Mouse (Mus musculus) heart, postnatal 4 days (tissue): ENCODE results near the gene Tnfaip3. TPM values are rescaled to one million over a fixed set of nuclear protein-coding genes. Genes with fewer than 3 reads are reported as not detected.
A peak's percentile ranks its signal among the peaks of the same experiment; 100 is the strongest.

Experiments used
- DNase-seq: peaks from one replicate; pipeline ENCODE4 v3.0.0; 2021
- total RNA-seq, 2 experiments: library from RNA; stranded (reverse); gene quantifications; 2 replicates each; pipeline ENCODE4 v1.2.3; 2021

Tnfaip3 gene
- total RNA-seq, 2 experiments from 2014 or later = 3.0 to 3.3 TPM

- DNase-seq = peak; percentile 14
These were observed 838 bp downstream of the Tnfaip3 start for GRCm38 (mm10) chr10:19014381-19015256.

GRCm38 (mm10) chr10:19013351-19013750 lies 2.1 kb downstream of the Tnfaip3 start:
- DNase-seq = no peak

DNA sequence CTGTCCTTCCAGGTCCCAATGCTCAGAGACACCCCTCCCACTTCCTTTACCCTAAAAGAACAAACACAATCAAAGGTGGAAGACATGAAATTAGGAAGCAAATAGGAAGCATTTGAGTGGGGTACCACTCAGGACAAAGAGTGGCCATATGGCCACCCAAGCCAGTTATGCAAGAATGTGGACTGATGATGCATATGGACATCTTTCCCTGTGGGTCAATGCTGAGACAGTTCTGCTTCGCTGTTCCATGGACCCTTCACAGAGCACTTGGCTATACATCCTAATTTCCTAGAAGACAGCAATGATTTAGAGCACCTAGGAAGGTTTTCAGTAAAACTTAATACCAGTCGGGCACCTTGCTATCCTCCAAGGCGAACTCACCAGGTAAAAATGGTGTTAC lies 2.8 kb downstream of the Tnfaip3 start:
- no peak for DNase-seq

GRCm38 (mm10) chr10:19011832-19012440 lies 3.5 kb downstream of the Tnfaip3 start:
- DNase-seq = no peak

- no peak for DNase-seq
These were observed 5.0 kb downstream of the Tnfaip3 start for GRCm38 (mm10) chr10:19010414-19010813.

GRCm38 (mm10) chr10:19009186-19009672 lies 6.2 kb downstream of the Tnfaip3 start:
- no peak for DNase-seq

DNA sequence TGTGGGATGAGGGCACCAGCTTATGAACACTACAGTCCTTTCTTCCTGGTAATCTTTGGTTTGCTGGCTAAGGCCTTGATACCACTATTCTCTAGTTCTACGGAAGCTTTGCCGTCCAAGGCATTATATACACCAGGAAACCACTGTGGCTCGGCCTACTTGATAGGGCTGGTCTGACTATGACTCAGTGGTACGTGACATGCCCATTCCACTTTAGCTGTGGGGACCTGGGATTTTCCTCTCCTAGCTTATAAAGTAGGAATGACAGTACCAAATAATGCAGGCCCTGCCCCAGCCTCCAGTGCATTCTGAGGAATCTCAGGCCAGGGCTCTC lies 6.9 kb downstream of the Tnfaip3 start:
- DNase-seq = no peak

DNA sequence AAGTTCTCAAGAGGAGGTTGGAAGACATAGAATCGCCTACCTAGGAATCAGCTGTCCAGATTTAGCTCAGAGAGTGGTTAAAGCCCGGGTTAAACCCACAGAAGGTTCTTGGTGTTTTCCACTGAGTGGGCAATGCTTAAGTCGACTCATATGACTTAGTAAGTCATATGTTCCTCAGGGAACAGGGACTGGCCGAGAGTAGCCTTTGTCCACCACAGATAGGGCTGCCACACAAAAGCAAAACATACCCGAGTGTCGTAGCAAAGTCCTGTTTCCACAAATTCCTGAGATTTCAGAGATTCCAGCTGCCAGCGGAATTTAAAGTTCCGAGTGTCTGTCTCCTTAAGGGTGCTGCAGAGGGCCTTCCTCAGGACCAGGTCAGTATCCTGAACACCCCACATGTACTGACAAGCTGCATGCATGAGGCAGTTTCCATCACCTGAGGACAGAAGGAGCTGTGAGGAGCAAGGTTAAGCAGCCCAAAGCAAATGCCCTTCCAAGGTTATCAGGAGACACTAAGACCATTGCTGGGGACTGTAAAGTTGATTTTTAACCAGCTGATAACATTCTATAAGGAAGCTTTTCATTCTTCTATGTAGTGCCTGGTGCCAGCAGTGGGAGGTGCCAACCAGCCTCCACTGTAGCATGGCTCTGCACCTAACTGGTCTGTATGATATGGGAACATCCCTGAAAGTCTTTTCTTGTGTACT lies 7.4 kb downstream of the Tnfaip3 start:
- DNase-seq = no peak

DNA sequence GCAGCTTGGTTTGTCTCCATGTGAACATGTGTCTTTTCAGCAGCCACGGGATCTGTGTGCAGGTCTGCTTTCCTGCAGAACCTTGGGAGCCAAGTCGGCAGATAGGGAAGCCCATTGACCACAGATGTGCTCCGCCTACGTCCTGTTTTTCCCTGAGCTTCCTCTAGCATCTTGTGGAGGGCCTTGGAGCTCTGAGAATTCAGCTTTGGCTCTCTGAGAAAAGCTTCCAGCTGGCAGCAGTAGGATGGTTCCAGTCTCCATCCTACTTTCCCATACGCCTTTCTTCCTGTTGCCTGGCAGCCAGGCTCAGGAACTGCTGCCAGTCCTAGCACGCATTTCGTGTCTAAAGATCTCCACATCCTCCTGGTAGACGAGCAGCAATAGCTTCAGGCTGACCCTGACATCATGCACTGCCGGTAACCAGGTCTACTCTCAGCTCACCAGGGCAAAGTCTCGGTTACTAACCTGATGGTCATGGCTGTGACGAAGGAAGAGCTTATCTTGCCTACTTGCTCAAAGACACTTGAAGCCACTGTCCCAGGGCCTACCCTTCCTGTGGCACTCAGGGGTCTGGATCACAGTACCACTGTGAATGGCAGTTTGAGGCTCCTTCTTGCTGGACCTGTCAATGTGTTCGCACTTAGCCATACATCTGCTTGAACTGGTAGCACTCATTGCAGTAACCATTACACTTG lies 13.2 kb downstream of the Tnfaip3 start:
- no peak for DNase-seq

DNA sequence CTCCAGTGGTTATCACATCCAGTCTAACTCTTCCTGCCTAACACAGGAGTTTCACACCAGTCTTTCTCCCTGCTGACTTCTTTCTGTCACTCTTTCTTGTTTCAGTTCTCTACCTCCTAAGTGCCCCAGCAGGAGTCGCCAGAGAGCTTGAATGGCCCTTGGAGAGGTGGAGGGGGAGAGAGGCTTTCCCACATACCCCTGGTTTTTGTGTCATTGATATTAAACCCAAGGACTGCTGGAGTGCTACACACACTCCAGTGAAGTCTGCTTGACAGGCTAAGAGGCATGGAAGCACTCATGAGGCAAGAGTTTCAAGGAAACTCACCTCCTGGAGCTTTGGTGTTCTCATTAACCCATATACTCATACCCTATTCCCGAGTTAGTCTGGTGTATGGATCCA lies 16.0 kb downstream of the Tnfaip3 start:
- DNase-seq = peak; percentile 35

DNA sequence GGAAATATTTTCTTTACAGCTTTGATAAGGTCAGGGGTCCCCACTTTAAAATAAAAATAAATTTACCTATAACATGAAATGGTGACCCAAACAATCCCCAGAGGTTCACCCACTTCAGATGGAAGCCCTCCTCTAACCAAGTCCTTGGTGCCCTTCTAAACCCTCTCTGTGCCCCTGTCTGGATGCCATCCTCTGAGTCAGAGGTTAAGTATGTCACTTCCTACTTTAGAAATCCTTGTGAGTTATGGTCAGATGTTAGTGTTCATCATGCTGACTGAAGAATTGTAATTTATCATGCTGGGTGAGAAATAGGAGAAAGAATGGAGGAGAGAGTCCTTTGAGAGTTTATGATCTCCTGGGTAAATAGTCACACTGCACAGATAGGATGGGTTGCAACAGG lies 19.1 kb downstream of the Tnfaip3 start:
- DNase-seq = no peak

- DNase-seq = no peak
These were observed 19.8 kb downstream of the Tnfaip3 start for GRCm38 (mm10) chr10:18995465-18996261.

- no peak for DNase-seq
These were observed 22.5 kb downstream of the Tnfaip3 start for GRCm38 (mm10) chr10:18992971-18993370.

DNA sequence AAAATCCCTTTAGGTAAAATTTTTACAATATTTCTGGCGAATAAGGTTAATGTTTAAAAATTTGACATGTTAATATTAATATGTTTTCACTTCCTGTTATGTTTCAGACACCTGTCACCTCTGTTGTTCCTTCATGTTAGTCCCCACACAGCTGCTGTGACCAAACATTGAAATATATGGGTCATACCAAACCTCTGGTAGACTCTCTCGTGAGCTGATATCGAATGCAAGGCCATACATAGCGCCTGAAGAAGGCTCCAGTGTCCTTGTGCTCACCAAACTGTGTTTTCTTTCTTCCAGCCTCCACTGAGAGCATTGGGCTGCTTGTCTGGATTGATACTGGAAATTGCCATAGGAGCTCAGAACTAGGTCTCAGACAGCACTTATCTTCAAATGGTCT lies 24.4 kb downstream of the Tnfaip3 start:
- no peak for DNase-seq

- DNase-seq = no peak
These were observed 27.6 kb downstream of the Tnfaip3 start for GRCm38 (mm10) chr10:18987907-18988199.

DNA sequence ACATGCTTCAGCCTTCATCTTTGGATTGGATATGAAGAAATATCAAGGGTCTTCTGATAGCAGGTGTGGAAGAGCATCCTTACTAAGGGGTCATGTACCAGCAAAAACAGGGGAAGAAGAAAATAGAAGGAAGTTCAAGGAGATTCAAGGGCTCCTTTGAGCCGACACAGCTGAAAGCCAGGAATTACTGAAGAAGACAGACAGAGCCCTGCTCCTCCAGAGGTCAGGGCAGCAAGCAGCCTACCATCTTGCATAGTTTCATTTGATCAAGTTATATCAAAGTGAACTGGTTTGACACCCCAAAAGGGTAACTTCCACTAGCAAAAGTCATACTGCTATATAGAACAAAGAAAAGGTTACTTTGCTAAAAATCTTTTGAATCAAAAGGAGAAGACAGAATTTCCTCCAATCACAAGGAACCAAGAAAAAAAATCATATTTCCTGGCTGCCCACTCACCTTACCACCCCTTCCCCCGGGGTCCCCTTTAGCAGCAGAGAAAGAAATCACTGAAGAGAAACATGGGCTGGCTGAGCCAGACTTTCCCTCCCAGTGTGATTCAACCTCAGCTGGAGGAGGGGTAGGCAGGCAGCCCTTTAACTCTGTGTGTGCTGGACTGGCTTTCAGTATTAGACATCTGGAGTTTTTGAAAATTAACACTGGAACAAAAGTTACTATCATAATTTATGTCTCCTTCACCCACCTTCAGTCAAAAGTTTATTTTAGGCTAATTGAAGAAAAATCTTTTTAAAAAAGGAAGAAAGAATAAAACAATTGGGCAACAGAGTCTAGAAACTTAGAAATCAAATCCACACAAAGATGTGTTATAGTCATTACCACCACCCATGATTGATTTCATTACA lies 28.2 kb downstream of the Tnfaip3 start:
- no peak for DNase-seq

DNA sequence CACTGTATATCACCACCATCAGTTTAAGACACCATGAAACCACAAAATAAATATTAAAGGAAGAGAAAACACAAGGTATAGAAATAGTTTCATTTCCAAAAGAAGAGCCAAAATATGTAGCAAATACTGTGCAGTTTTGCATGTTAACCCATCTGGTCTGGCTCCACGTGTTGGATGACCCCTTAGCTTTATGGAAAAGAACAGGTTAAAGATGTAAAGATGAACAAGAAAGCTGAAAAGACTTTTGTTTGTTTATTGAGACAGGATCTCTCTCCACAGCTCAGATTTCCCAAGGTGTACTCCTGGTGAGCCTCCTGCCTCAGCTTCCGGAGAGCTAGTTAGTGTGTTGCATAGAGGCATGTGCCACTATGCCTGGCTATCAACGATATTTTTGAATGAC lies 29.9 kb downstream of the Tnfaip3 start:
- no peak for DNase-seq

DNA sequence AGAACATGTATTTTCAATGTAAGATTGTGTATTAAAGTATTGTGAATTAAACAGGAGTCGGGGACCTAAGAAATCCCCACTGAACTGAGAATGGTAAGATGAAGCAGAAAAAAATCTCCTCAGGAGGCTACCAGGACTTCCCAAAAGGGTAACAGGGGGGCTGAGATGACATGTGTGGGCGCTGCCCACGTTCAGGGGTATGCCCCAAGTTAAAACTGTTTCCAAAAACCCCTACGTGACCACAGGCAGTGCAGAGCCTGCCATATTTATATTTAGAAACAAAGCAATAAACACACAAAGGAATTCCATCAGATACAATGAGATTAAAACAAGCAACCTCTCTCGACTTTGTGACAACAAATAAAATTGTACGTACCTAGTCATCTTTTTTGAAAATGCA lies 31.9 kb downstream of the Tnfaip3 start:
- no peak for DNase-seq

GRCm38 (mm10) chr10:18974486-18974885 lies 41.0 kb downstream of the Tnfaip3 start:
- DNase-seq = no peak

- no peak for DNase-seq
These were observed 48.6 kb downstream of the Tnfaip3 start for GRCm38 (mm10) chr10:18966893-18967292.

GRCm38 (mm10) chr10:18965601-18966000 lies 49.9 kb downstream of the Tnfaip3 start:
- no peak for DNase-seq
